Mouse (Mus musculus) neutrophil, adult 59 days (primary cell): ENCODE results near the gene Olfr656. TPM values are rescaled to one million over a fixed set of nuclear protein-coding genes. Genes with fewer than 3 reads are reported as not detected.

Experiments
- total RNA-seq, 2 experiments: library from RNA; stranded (reverse); gene quantifications; 1 replicate in 1 of 2; 2 replicates in 1 of 2; pipeline ENCODE4 v1.2.4; 2023

The Olfr656 gene
- under 1 TPM in 1 of 2 experiments, not detected in 1; 0.09 TPM for total RNA-seq

GRCm38 (mm10) chr7:104613655-104614054 lies at the start of gene Olfr656:
Olfr656 (plus strand) TSS chr7:104613955.

GRCm38 (mm10) chr7:104577014-104577413 lies 36.7 kb upstream of the Olfr656 start, which contains the start of gene Olfr653:
Olfr653 (plus strand) TSS chr7:104577314.

GRCm38 (mm10) chr7:104586725-104587124 lies 27.0 kb upstream of the Olfr656 start, which contains the start of gene Olfr654:
Olfr654 (plus strand) TSS chr7:104587025.

GRCm38 (mm10) chr7:104601679-104602078 lies 12.1 kb upstream of the Olfr656 start, which contains the start of gene Olfr655:
Olfr655 (minus strand) TSS chr7:104601779.

GRCm38 (mm10) chr7:104624494-104624893 lies 10.7 kb downstream of the Olfr656 start, which contains the start of gene Olfr657:
Olfr657 (plus strand) TSS chr7:104624794.

GRCm38 (mm10) chr7:104646841-104647482 lies 33.2 kb downstream of the Olfr656 start, which contains the start of gene Olfr658:
Olfr658 (minus strand) TSS chr7:104647305.

GRCm38 (mm10) chr7:104666453-104666852 lies 52.7 kb downstream of the Olfr656 start, which contains the start of gene Olfr659:
Olfr659 (plus strand) TSS chr7:104666753.

Other genes starting within 250 kb of the Olfr656 start
- gene Trim30b, start 244.1 kb upstream of the Olfr656 start, total RNA-seq, result 10 to 100 TPM; 55.8 to 60.5 TPM
- under 1 TPM; 0.64 to 0.73 TPM for gene Trim30c, start 213.1 kb upstream of the Olfr656 start, total RNA-seq
- 10 to 100 TPM; 39.9 to 50.2 TPM for gene Trim30a, start 148.8 kb upstream of the Olfr656 start, total RNA-seq
- gene Trim30d, start 106.1 kb upstream of the Olfr656 start, total RNA-seq, result 10 to 100 TPM in 1 of 2 experiments, 1 to 10 TPM in 1; 9.8 to 10.1 TPM
- gene Olfr651, start 63.8 kb upstream of the Olfr656 start, total RNA-seq, result not detected
- gene Olfr652, start 53.1 kb upstream of the Olfr656 start, total RNA-seq, result not detected
- gene Olfr653, start 36.6 kb upstream of the Olfr656 start, total RNA-seq, result not detected
- not detected for gene Olfr654, start 26.9 kb upstream of the Olfr656 start, total RNA-seq
- gene Olfr655, start 12.2 kb upstream of the Olfr656 start, total RNA-seq, result not detected
- gene Olfr657, start 10.8 kb downstream of the Olfr656 start, total RNA-seq, result not detected
- gene Olfr658, start 33.4 kb downstream of the Olfr656 start, total RNA-seq, result not detected
- gene Olfr659, start 52.8 kb downstream of the Olfr656 start, total RNA-seq, result not detected
- not detected for gene Olfr661, start 72.5 kb downstream of the Olfr656 start, total RNA-seq
- gene Usp17le, start 163.5 kb downstream of the Olfr656 start, total RNA-seq, result not detected
- gene Usp17lb, start 228.6 kb downstream of the Olfr656 start, total RNA-seq, result under 1 TPM in 1 of 2 experiments, not detected in 1; 0.24 TPM
- not detected for gene Usp17la, start 243.1 kb downstream of the Olfr656 start, total RNA-seq